8 mouse cellular contexts compared by ENCODE assay signal in the genomic region with DNA sequence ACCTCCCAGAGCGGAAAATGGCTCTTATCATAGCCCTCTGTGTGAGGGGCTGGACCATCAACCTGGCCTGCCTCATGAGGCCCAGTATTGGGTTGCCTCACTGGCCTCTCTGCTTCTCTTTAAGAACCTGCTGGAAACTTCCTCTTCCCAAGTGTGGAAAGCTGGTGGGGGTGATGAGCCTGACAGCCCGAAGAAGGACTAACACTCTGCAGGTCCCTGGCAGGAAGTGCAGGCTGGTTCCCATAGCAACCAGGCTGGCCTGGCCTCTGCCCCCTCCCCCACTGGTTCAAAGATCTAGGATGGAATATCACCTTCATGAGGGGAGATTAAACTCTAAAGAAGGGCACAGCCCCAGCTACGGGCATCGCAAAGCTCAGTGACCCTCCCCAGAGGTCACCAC. TPM values are rescaled to one million over a fixed set of nuclear protein-coding genes. Genes with fewer than 3 reads are reported as not detected.
DNase-seq lines count a peak whose midpoint lies in the region; ATAC-seq and TF ChIP-seq lines count a peak whose summit lies in the region.

No protein-coding gene starts in this region.

- H3K9ac ChIP-seq in forebrain, postnatal 0 days = no peak overlapping the region
- H3K9ac ChIP-seq in forebrain, embryonic 13.5 days = no peak overlapping the region
- no peak overlapping the region for H3K9ac ChIP-seq in liver, embryonic 11.5 days (ENCODE audit: low read depth, low read length)
- no peak overlapping the region for H3K9ac ChIP-seq in liver, postnatal 0 days (replicated peaks)
- H3K9ac ChIP-seq in midbrain, postnatal 0 days (replicated peaks; ENCODE audit: low read length, poor library complexity, severe bottlenecking) = no peak overlapping the region

- peaks cover 6% of the 10 kb centered on the region for H3K4me1 ChIP-seq in forebrain, postnatal 0 days (ENCODE audit: insufficient read depth)
- H3K4me1 ChIP-seq in forebrain, embryonic 13.5 days = peaks cover 42% of the 10 kb centered on the region
- peaks cover 28% of the 10 kb centered on the region for H3K4me1 ChIP-seq in liver, embryonic 11.5 days (replicated peaks; ENCODE audit: control insufficient read depth, insufficient read depth, low read length)
- 0 out of 2 replicates have a peak, but pooled peaks cover 4% of the 10 kb centered on the region for H3K4me1 ChIP-seq in liver, postnatal 0 days (ENCODE audit: insufficient read depth)
- H3K4me1 ChIP-seq in midbrain, postnatal 0 days (ENCODE audit: insufficient read depth, low read length) = peaks cover 16% of the 10 kb centered on the region

- no peaks in the 10 kb centered on the region for H3K9me3 ChIP-seq in forebrain, postnatal 0 days (ENCODE audit: low read length)
- H3K9me3 ChIP-seq in forebrain, embryonic 13.5 days (replicated peaks) = no peaks in the 10 kb centered on the region
- H3K9me3 ChIP-seq in liver, embryonic 11.5 days (ENCODE audit: control insufficient read depth, low read length) = no peaks in the 10 kb centered on the region
- H3K9me3 ChIP-seq in liver, postnatal 0 days (ENCODE audit: low read length) = no peaks in the 10 kb centered on the region
- H3K9me3 ChIP-seq in midbrain, postnatal 0 days (ENCODE audit: low read length) = no peaks in the 10 kb centered on the region

- TF ChIP-seq CTCF in forebrain, postnatal 0 days (IDR thresholded peaks at IDR 0.05; ENCODE audit: low read depth) = no peak
- no peak for TF ChIP-seq CTCF in liver, postnatal 0 days (IDR thresholded peaks at IDR 0.05; ENCODE audit: low read depth)
- no peak for TF ChIP-seq CTCF in midbrain, postnatal 0 days (IDR thresholded peaks at IDR 0.05)

- H3K36me3 ChIP-seq in forebrain, postnatal 0 days (ENCODE audit: insufficient read depth) = peaks cover 26% of the 10 kb centered on the region
- H3K36me3 ChIP-seq in forebrain, embryonic 13.5 days (ENCODE audit: poor library complexity, severe bottlenecking) = peaks cover 57% of the 10 kb centered on the region
- peaks cover 9% of the 10 kb centered on the region; the same call in 1 of the 2 replicates for H3K36me3 ChIP-seq in liver, embryonic 11.5 days (ENCODE audit: control insufficient read depth, insufficient read depth, low read length)
- H3K36me3 ChIP-seq in liver, postnatal 0 days (replicated peaks; ENCODE audit: insufficient read depth, low read length) = no peaks in the 10 kb centered on the region
- peaks cover 34% of the 10 kb centered on the region for H3K36me3 ChIP-seq in midbrain, postnatal 0 days (ENCODE audit: insufficient read depth, low read length)

- 31% methylated on average over 4 of the region's 4 CpGs for WGBS in forebrain, postnatal 0 days
- WGBS in forebrain, embryonic 13.5 days = 23% methylated on average over 4 of the region's 4 CpGs
- 36% methylated on average over 4 of the region's 4 CpGs for WGBS in liver, embryonic 11.5 days
- 33% methylated on average over 4 of the region's 4 CpGs for WGBS in liver, postnatal 0 days (ENCODE audit: insufficient replicate concordance)
- WGBS in midbrain, postnatal 0 days = 25% methylated on average over 4 of the region's 4 CpGs

- TF ChIP-seq EP300 in liver, postnatal 0 days (IDR thresholded peaks at IDR 0.05; ENCODE audit: low read depth) = no peak

- peak; percentile 30; the same call in 1 of the 2 replicates for ATAC-seq in forebrain, postnatal 0 days
- no peak; the same call in 1 of the 2 replicates for ATAC-seq in forebrain, embryonic 13.5 days
- peak; percentile 39; the same call in 1 of the 2 replicates for ATAC-seq in liver, embryonic 11.5 days (replicated peaks; ENCODE audit: low FRiP score)
- ATAC-seq in liver, postnatal 0 days = no peak
- ATAC-seq in granulocyte monocyte progenitor cell, adult 5-6 weeks (replicated peaks; ENCODE audit: poor library complexity, severe bottlenecking) = peak; percentile 43
- peak; percentile 46; the same call in 1 of the 2 replicates for ATAC-seq in midbrain, postnatal 0 days (ENCODE audit: low FRiP score)

- peak; percentile 25 for DNase-seq in forebrain, postnatal 0 days
- no peak for DNase-seq in liver, embryonic 11.5 days (ENCODE audit: low spot score)
- no peak for DNase-seq in liver, postnatal 0 days
- peak; percentile 68 for DNase-seq in midbrain, postnatal 0 days (ENCODE audit: low spot score)
- DNase-seq in Muller cell, postnatal 12 days (ENCODE audit: inconsistent ontology term) = no peak
- no peak for DNase-seq in gastrocnemius, postnatal 10 days

- no peak overlapping the region for H3K27ac ChIP-seq in forebrain, postnatal 0 days (ENCODE audit: low read depth, low read length)
- no peak overlapping the region for H3K27ac ChIP-seq in forebrain, embryonic 13.5 days
- peak overlapping the region; percentile 32; the same call in 1 of the 2 replicates for H3K27ac ChIP-seq in liver, embryonic 11.5 days (ENCODE audit: low read depth, low read length)
- H3K27ac ChIP-seq in liver, postnatal 0 days (ENCODE audit: low read depth) = no peak overlapping the region
- no peak overlapping the region for H3K27ac ChIP-seq in midbrain, postnatal 0 days (ENCODE audit: low read depth, low read length)

- no peak overlapping the region for H3K4me2 ChIP-seq in forebrain, postnatal 0 days (ENCODE audit: low read depth)
- H3K4me2 ChIP-seq in forebrain, embryonic 13.5 days = no peak overlapping the region
- no peak overlapping the region for H3K4me2 ChIP-seq in liver, embryonic 11.5 days
- no peak overlapping the region for H3K4me2 ChIP-seq in liver, postnatal 0 days (ENCODE audit: low read depth, low read length)
- no peak overlapping the region for H3K4me2 ChIP-seq in midbrain, postnatal 0 days (ENCODE audit: low read depth, low read length, poor library complexity, severe bottlenecking)

- H3K4me3 ChIP-seq in forebrain, postnatal 0 days (ENCODE audit: low read depth, low read length) = no peak overlapping the region
- H3K4me3 ChIP-seq in forebrain, embryonic 13.5 days = no peak overlapping the region
- H3K4me3 ChIP-seq in liver, embryonic 11.5 days (ENCODE audit: low read depth, low read length) = no peak overlapping the region
- H3K4me3 ChIP-seq in liver, postnatal 0 days (ENCODE audit: low read depth, low read length) = no peak overlapping the region
- no peak overlapping the region for H3K4me3 ChIP-seq in midbrain, postnatal 0 days (ENCODE audit: low read depth, low read length)

- H3K27me3 ChIP-seq in forebrain, postnatal 0 days (ENCODE audit: insufficient read depth, low read length) = no peaks in the 10 kb centered on the region
- H3K27me3 ChIP-seq in forebrain, embryonic 13.5 days = 0 out of 2 replicates have a peak, but pooled peaks cover 3% of the 10 kb centered on the region
- peaks cover 9% of the 10 kb centered on the region for H3K27me3 ChIP-seq in liver, embryonic 11.5 days (replicated peaks; ENCODE audit: control insufficient read depth, insufficient read depth, low read length)
- H3K27me3 ChIP-seq in liver, postnatal 0 days (ENCODE audit: insufficient read depth, low read length) = peaks cover 8% of the 10 kb centered on the region
- no peaks in the 10 kb centered on the region for H3K27me3 ChIP-seq in midbrain, postnatal 0 days (ENCODE audit: insufficient read depth, low read length)

RNA-seq across cellular contexts. Expression of a gene that starts 11.5 kb away (rescaled TPM):
- total RNA-seq in forebrain, postnatal 0 days (2014; rRNA removed) = 10.1 and 11.3 TPM in 2 replicates
- polyA plus RNA-seq in forebrain, postnatal 0 days (2015; fragmentation: Nextera tagmentation; extraction: Ambion mirVana) = 3.3 and 5.8 TPM in 2 replicates
- 7.1 and 8.1 TPM in 2 replicates for polyA plus RNA-seq in forebrain, embryonic 13.5 days (2015; fragmentation: Nextera tagmentation; extraction: Ambion mirVana)
- 6.0 and 6.6 TPM in 2 replicates for polyA plus RNA-seq in liver, embryonic 11.5 days (2014; fragmentation: Nextera tagmentation; extraction: Ambion mirVana)
- 0.18 and 0.34 TPM in 2 replicates for polyA plus RNA-seq in liver, postnatal 0 days (2015; fragmentation: Nextera tagmentation; extraction: Ambion mirVana)
- total RNA-seq in granulocyte monocyte progenitor cell, adult 5-6 weeks (2014; fragmentation: Nextera tagmentation) = not detected in 2 replicates
- not detected in 2 replicates for total RNA-seq in granulocyte monocyte progenitor cell, adult 5-6 weeks (2017)
- total RNA-seq in midbrain, postnatal 0 days (2014; rRNA removed) = 20.1 and 20.5 TPM in 2 replicates
- 9.0 and 9.5 TPM in 2 replicates for polyA plus RNA-seq in midbrain, postnatal 0 days (2015; fragmentation: Nextera tagmentation; extraction: Ambion mirVana)
- 10 to 100 TPM in 1 of 2 experiments, 1 to 10 TPM in 1; 6.1 to 11.8 TPM for total RNA-seq in gastrocnemius, postnatal 10 days (2021)

Comparison
In these comparisons a context has a peak if more than half of its experiments do, and no peak if none do; other contexts are left out.
1. ATAC-seq: peak in forebrain, postnatal 0 days (single experiment), liver, embryonic 11.5 days (single experiment), granulocyte monocyte progenitor cell, adult 5-6 weeks (single experiment) and midbrain, postnatal 0 days (single experiment); none in forebrain, embryonic 13.5 days (single experiment) and liver, postnatal 0 days (single experiment).
2. DNase-seq: peak in forebrain, postnatal 0 days (single experiment) and midbrain, postnatal 0 days (single experiment); none in liver, embryonic 11.5 days (single experiment), liver, postnatal 0 days (single experiment), Muller cell, postnatal 12 days (single experiment) and gastrocnemius, postnatal 10 days (single experiment).